Mouse (Mus musculus) cerebellum, postnatal 14 days (tissue): Measurements from ENCODE around the gene Clec2g.
A peak's percentile ranks its signal among the peaks of the same experiment; 100 is the strongest.
"Not testable (repeated sequence)": the region's sequence is repeated elsewhere in the genome, so short reads cannot be mapped to it uniquely, and the experiment has no call there.

ENCODE experiments used
- DNase-seq, 2 experiments: peaks; one replicate each; pipeline ENCODE4 v3.0.0; 2021; ENCODE audit warnings: mixed read lengths in 2 of 2

Clec2g gene

DNA sequence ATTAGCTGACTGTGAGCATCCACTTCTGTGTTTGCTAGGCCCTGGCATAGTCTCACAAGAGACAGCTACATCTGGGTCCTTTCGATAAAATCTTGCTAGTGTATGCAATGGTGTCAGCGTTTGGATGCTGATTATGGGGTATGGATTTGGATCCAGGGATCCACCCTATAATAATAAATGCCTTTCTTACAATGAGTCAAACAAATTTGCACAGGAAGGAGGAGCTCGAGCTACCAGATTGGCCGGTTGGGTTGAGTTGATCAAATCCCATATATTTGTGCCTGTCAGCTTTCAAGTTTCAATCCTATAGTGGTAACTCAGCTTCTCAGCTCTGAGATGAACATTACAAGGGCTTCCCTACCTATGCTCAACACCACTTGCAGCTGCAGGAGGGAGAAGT is at the start of gene Clec2g:
TSS of gene Clec2g (plus strand) at position 301 of the 400 bp plus-strand sequence.
- DNase-seq, result not testable (repeated sequence)

DNA sequence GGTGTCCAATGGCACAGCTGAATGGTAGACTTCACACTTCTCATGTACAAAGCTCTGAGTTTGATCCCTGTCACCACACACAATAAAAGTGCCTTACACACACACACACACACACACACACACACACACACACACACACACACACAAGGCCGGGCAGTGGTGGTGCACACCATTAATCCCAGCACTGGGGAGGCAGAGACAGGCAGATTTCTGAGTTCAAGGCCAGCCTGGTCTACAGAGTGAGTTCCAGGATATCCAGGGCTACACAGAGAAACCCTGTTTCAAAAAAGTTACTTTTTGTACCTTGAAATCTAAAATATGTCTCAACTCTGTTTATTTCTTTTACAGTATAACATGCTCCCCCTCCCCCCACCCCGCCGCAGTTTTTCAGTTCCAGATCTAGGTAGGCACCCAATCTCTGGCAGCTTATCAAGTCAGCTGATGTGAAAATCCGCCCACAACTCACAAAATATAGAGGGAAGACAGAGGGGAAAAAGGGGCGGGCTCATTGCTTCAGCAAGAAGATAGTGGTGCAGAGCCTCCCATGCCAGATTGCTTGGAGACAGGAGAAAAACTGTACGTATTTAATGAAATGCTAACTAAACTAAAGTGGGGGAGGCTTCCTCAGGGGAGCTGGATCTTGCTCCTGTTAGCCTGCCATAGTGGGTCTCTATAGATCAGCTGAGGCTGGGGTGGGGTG is 46.9 kb upstream of the Clec2g start, which contains the start of gene Clec2i:
TSS of gene Clec2i (plus strand) at position 498 of the 700 bp plus-strand sequence.
- not testable (repeated sequence) for DNase-seq

GRCm38 (mm10) chr6:128888834-128889233 is 45.3 kb upstream of the Clec2g start:
- no peak for DNase-seq

- no peak for DNase-seq
Measured at GRCm38 (mm10) chr6:128890948-128891355, 43.2 kb upstream of the Clec2g start, which contains the start of gene BC035044. Gene BC035044 (minus strand): TSS chr6:128891126.

DNA sequence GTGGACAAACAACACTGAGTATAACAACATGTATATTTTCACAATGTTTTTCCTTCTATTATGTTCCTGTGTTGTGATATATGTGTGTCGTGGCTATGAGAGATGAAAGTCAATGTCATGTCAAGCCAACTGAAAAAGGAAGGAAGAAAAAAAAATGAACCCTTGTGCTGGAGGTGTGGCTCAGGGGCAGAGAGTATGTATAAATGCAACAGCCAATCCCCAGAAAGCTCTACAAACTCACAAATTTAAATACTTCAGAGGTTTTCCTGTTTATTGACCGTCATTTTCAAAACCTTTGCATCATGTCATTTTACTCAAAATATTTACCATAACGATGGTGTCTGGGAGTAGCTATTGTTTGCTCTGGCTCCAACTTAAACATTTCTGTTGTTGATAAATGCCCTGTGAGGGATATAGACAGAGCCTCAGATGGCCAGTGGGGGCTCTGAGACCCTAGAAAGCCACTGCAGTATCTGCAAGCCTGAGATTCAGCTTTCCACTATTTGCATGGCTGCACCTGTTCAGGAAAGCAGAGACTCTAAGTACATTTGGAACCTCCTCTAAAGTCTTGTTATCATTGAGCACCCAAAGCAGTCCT is 38.7 kb upstream of the Clec2g start:
- DNase-seq, result no peak

DNA sequence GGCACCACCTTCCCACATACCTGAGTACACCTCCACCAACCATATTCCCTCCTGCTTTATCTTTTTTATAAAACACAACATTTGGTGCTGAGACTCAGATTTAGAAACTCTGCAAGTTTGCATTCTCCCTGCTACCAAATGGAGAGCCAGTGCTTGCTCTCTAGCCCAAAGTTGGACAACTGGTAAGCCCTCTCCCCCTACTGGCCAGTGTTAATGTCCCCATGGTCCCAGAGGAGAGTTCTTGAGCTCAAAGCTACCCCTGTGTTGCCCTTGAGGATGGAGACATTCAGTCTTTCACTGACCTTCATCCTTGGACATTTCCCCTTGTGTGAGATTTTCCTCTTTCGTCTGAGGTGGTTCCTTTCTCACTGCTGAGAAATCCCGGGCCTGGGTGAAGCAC is 34.1 kb upstream of the Clec2g start:
- no peak for DNase-seq

GRCm38 (mm10) chr6:128900796-128901552 is 33.2 kb upstream of the Clec2g start:
- DNase-seq, result not testable (repeated sequence)

DNA sequence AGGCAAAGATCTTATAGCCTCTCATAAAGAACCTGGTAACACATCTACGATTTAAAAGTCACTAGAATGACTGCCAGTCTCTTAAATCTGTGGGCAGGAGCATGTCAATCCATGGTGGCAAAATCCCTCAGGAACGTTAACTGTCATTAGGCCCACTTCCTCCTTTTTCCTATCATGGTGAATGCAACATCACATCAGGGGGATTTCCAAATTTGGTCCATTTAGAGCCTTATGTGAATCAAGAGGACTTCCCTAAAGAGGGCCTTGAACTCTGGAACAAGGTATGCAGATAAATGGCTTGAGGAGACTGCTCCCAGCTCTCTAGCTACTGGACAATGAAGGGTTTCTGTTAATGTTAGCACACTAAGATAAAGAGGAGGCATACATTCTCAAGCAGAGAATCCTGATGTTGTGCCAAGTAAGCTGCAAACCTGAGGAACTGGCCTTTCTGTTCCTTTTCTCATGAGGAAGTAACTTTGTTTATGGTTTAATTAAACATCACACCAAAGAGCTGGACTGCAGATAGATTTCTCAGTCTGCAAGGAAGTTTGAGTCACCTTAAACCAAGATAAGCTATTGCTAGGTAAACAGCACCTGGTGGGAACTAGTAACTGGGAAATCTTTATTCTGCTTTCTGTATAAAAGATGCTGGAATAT is 20.5 kb upstream of the Clec2g start:
- no peak for DNase-seq

- DNase-seq, result no peak
Measured at GRCm38 (mm10) chr6:128917322-128917721, 16.9 kb upstream of the Clec2g start.

GRCm38 (mm10) chr6:128933050-128933449 is 1.1 kb upstream of the Clec2g start:
- no peak for DNase-seq

DNA sequence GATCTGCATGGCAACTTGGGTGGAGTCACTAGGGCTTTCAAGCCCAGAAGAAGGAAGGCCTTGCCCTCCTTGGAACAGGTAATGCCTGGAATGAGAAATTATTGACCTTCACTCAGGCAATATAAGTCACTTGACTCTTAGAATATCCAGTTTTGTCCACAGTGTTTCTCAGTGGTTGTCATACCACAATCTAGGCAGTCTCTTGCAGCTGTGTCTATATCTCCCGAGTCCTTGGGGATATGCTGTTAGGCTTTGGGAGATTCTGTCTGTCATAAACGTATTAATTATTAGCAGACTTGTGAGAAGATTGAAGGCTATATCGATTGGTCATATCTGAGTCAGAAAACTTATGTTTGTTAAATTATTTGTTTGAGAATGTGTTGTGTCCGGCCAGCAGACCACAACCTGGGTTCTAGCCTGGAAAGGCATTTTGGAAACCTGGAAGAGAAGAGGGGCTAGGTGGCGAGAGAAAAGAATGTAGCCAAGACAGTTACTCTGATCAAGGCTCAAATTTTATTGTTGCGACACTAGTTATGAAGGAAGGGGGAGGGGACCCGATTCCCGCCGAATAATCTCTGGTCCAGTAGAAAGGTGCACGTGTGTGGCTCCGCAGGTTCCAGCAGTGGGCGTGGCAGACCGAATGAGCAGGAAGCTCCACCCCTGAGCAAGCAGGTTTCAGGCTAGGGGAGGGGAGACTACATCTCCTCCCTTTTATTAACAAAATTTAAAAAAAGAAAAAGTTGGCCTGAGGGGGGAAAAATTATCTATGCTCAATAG is 1.9 kb downstream of the Clec2g start:
- DNase-seq, result not testable (repeated sequence)

- DNase-seq, result peak in 1 of 2 experiments; percentile 2
Measured at GRCm38 (mm10) chr6:128941646-128942421, 7.7 kb downstream of the Clec2g start.

DNA sequence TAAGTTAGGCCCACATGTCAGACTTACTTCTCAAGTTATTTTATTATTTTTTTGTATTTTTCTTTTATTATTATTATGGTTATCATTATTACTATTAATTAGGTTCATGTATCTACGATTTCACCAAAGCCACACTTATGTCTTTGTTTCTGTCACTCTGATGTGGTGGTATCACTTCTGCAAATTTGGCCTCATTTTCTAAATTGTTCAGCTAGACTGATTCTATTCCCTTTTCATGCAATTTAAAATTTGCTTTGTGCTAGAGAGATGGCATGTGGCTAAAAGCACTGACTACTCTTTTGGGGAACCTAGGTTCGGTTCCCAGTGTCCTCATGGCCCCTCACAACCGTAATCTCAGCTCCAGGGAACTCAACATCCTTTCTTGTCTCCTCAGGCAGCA is 11.4 kb downstream of the Clec2g start:
- no peak for DNase-seq

DNA sequence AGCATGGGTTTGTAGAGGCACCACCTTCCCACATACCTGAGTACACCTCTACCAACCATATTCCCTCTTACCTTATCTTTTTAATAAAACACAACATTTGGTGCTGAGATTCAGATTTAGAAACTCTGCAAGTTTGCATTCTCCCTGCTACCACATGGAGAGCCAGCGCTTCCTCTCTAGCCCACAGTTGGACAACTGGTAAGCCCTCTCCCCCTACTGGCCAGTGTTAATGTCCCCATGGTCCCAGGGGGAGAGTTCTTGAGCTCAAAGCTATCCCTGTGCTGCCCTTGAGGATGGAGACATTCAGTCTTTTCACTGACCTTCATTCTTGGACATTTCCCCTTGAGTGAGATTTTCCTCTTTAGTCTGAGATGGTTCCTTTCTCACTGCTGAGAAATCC is 26.9 kb downstream of the Clec2g start:
- DNase-seq, result no peak

DNA sequence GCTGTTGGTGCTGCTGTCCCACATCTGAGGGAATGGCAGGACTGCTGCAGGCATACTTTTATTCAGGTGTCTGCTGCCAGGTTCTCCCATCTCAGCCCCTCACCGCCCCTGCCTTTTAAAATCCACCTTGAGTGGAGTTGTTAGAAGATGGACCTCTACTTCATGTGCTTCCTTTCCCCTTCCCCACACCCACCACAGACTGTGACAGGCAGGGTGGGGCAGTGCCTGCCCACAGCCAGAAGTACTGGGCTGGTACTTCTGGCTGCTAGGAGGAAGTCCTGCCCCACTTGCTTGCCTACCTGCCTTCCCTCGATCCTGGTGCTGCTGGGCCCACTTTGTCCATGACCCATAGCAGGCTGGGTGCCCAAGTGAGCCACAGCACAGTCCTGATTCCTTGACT is 27.9 kb downstream of the Clec2g start:
- not testable (repeated sequence) for DNase-seq

GRCm38 (mm10) chr6:128964519-128964918 is 30.3 kb downstream of the Clec2g start:
- no peak for DNase-seq

GRCm38 (mm10) chr6:128968463-128968862 is 34.3 kb downstream of the Clec2g start:
- no peak for DNase-seq

DNA sequence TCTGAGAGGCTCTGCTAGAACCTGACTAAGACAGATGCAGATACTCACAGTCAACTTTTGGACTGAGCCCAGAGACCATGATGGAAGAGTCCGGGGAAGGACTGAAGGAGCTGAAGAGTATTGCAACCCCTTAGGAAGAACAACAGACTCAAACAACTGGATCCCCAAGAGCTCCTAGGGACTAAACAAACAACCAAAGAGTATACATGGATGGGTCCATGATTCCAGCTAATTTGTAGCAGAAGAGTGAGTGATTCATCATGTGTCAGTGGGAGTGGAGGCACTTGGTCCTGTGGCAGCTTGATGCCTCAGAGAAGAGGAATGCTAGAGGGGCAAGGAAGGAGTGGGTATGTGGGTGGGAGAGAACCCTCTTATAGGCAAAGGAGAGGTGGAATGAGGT is 35.6 kb downstream of the Clec2g start:
- no peak for DNase-seq

DNA sequence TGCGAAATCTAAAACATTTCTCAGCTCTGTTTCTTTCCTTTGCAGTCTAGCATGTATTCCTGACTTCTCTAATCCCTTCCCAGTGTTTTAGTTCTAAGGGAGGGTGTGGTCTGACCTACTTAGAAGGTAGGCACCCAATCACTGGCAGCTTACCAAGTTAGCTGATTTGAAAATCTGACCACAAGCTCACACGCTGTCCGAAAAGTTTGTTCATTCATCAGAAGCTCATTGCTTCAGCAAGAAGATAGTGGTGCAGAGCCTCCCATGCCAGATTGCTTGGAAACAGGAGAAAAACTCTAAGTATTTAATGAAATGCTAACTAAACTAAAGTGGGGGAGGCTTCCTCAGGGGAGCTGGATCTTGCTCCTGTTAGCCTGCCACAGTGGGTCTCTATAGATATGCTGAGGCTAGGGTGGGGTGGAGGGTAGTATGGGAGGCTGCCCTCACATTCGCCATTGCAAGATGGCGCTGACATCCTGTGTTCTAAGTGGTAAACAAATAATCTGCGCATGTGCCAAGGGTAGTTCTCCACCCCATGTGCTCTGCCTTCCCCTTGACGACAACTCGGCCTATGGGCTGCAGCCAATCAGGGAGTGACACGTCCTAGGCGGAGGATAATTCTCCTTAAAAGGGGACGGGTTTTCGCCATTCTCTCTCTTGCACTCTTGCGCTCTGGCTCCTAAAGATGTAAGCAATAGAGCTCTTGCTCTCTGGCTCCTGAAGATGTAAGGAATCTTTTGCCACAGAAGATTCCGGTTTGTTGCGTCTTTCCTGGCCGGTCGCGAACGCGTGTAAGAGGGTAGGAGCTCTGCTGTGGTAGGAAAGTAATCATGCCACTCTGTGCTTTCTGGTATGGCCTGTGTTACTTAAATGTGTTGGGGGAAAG is 36.6 kb downstream of the Clec2g start:
- not testable (repeated sequence) for DNase-seq

GRCm38 (mm10) chr6:128971394-128972039 is 37.3 kb downstream of the Clec2g start:
- DNase-seq, result no peak
